Mouse (Mus musculus): ENCODE measurements around the gene T2. TPM values are rescaled to one million over a fixed set of nuclear protein-coding genes. Genes with fewer than 3 reads are reported as not detected.
"Not testable (repeated sequence)": the region's sequence is repeated elsewhere in the genome, so short reads cannot be mapped to it uniquely, and the experiment has no call there.

Gene T2
- polyA plus RNA-seq, 1 experiment from 2014 or later: 0.66 TPM

GRCm38 (mm10) chr17:8403932-8404331 lies 48.1 kb downstream of the T2 start:
- H3K4me3 ChIP-seq (replicated peaks); H3K36me3 ChIP-seq; H3K27ac ChIP-seq; H3K27me3 ChIP-seq; ATAC-seq (replicated peaks; ENCODE audit: low FRiP score); H3K9ac ChIP-seq; H3K4me2 ChIP-seq; H3K9me3 ChIP-seq (replicated peaks): not testable (repeated sequence)
- 59% methylated on average over 8 of the region's 8 CpGs for WGBS
- peaks cover 16% of the 10 kb centered on the region for H3K4me1 ChIP-seq

GRCm38 (mm10) chr17:8406285-8406684 lies 50.5 kb downstream of the T2 start:
- H3K9me3 ChIP-seq (replicated peaks): no peaks in the 10 kb centered on the region
- no peak overlapping the region for H3K9ac ChIP-seq
- no peaks in the 10 kb centered on the region for H3K27me3 ChIP-seq
- H3K4me2 ChIP-seq: no peak overlapping the region
- H3K27ac ChIP-seq: no peak overlapping the region
- no peak overlapping the region for H3K4me3 ChIP-seq (replicated peaks)
- no peaks in the 10 kb centered on the region for H3K36me3 ChIP-seq
- H3K4me1 ChIP-seq: peaks cover 20% of the 10 kb centered on the region
- 33% methylated on average over 6 of the region's 6 CpGs for WGBS
- ATAC-seq (replicated peaks; ENCODE audit: low FRiP score): no peak

DNA sequence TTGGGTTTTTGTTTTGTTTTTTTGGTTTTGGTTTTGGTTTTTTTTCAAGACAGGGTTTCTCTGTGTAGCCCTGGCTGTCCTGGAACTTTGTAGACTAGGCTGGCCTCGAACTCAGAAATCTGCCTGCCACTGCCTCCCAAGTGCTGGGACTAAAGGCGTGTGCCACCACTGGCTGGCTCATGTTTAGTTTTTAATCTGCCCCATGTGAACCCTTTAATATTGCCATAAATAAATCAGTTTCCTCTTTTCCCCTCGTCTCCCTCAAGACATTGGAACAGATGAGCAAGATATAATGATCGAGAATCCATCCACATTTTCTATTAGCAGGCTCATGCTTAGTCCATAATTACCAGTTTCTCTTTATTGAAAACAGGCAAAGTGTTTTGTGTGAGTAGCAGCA lies 52.2 kb downstream of the T2 start:
- H3K9me3 ChIP-seq (replicated peaks); ATAC-seq (replicated peaks; ENCODE audit: low FRiP score); H3K27me3 ChIP-seq; H3K27ac ChIP-seq; H3K4me3 ChIP-seq (replicated peaks); H3K4me2 ChIP-seq; H3K9ac ChIP-seq; H3K36me3 ChIP-seq: not testable (repeated sequence)
- peaks cover 20% of the 10 kb centered on the region for H3K4me1 ChIP-seq
- 80% methylated on average over 4 of the region's 4 CpGs for WGBS

DNA sequence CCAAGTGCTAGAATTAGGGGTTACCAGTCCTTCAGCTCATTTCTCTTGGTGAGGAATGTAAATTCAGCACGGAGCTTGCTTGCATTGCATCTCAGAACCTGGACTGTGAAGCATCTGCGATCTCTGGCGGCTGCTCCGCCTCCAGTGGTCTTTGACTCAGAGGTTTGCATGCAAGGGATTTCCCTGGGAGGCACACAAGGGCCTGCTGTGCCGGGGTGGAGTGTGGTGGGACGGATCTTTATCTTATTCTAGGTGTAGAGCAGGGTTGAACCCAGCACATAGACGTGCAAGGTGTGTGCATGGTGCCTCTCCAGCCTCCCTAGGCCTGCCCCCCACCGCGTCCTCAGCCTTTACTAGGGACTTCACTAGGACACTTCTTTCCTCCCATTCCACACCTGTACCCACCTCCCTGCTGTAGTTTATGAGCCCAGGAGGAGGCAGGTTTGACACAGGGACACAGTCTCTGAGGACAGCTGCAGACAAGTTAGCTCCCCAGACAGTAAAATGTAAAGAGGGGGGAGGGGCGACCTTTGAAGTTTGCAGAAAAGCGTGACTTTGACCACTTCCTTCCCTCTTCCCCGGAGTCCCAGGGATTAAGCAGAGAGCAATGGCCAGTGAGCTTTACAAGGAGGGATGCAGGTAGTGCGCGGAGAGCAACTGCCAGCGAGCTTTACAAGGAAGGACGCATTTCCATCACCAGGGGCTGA lies 53.0 kb downstream of the T2 start:
- ATAC-seq (replicated peaks; ENCODE audit: low FRiP score): peak; percentile 40
- peak overlapping the region; percentile 5; the same call in 1 of the 2 replicates for H3K4me2 ChIP-seq

GRCm38 (mm10) chr17:8410330-8410729 lies 54.5 kb downstream of the T2 start:
- Histone ChIP-seq H3K4me1 (peaks cover 34% of the 10 kb centered on the region), H3K4me3 (replicated peaks) (no peak overlapping the region), H3K9ac (no peak overlapping the region), H3K27ac (no peak overlapping the region), H3K27me3 (peaks cover 12% of the 10 kb centered on the region), H3K9me3 (replicated peaks) (no peaks in the 10 kb centered on the region), H3K36me3 (no peaks in the 10 kb centered on the region), H3K4me2 (no peak overlapping the region)
- no peak for ATAC-seq (replicated peaks; ENCODE audit: low FRiP score)
- 78% methylated on average over 2 of the region's 2 CpGs for WGBS

More for the DNA sequence above, 53.0 kb downstream of the T2 start:
- H3K4me1 ChIP-seq: peaks cover 24% of the 10 kb centered on the region
- no peak overlapping the region for H3K27ac ChIP-seq
- no peaks in the 10 kb centered on the region for H3K9me3 ChIP-seq (replicated peaks)
- no peak overlapping the region for H3K9ac ChIP-seq
- no peak overlapping the region for H3K4me3 ChIP-seq (replicated peaks)
- H3K36me3 ChIP-seq: no peaks in the 10 kb centered on the region
- peaks cover 8% of the 10 kb centered on the region for H3K27me3 ChIP-seq
- WGBS: 7% methylated on average over 16 of the region's 16 CpGs

- no peak overlapping the region for H3K4me3 ChIP-seq (replicated peaks)
- H3K4me1 ChIP-seq: peaks cover 28% of the 10 kb centered on the region
- no peak overlapping the region for H3K27ac ChIP-seq
- no peaks in the 10 kb centered on the region for H3K9me3 ChIP-seq (replicated peaks)
- H3K36me3 ChIP-seq: no peaks in the 10 kb centered on the region
- no peak overlapping the region for H3K4me2 ChIP-seq
- no peak overlapping the region for H3K9ac ChIP-seq
- 61% methylated on average over 5 of the region's 5 CpGs for WGBS
- peaks cover 12% of the 10 kb centered on the region for H3K27me3 ChIP-seq
- peak; percentile 62 for ATAC-seq (replicated peaks; ENCODE audit: low FRiP score)
Measured at GRCm38 (mm10) chr17:8413656-8414055, 57.9 kb downstream of the T2 start.

DNA sequence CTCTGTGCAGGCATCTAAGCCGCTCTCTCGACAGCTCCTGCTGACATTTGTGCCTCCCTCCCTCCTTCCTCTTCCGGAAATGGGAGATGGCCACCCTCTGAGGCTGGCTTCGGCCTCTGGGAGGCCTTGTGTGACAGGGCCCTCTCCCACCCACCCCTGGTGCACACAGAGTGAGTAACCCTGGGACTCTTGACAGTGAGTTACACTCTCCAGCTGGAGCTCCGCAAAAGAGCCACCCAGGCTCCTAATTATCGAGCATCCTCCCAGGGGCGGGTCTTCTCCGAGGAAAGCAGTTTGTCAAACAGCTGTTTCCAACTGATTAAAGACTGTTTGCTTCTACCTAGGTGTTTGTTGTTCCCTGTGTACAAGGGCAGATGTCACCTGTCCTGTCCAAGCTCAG lies 59.7 kb downstream of the T2 start:
- no peaks in the 10 kb centered on the region for H3K9me3 ChIP-seq (replicated peaks)
- peaks cover 12% of the 10 kb centered on the region for H3K27me3 ChIP-seq
- 8% methylated on average over 8 of the region's 8 CpGs for WGBS
- no peak overlapping the region for H3K9ac ChIP-seq
- no peaks in the 10 kb centered on the region for H3K36me3 ChIP-seq
- no peak overlapping the region for H3K4me2 ChIP-seq
- peaks cover 23% of the 10 kb centered on the region for H3K4me1 ChIP-seq
- H3K27ac ChIP-seq: no peak overlapping the region
- ATAC-seq (replicated peaks; ENCODE audit: low FRiP score): peak; percentile 86
- H3K4me3 ChIP-seq (replicated peaks): no peak overlapping the region

DNA sequence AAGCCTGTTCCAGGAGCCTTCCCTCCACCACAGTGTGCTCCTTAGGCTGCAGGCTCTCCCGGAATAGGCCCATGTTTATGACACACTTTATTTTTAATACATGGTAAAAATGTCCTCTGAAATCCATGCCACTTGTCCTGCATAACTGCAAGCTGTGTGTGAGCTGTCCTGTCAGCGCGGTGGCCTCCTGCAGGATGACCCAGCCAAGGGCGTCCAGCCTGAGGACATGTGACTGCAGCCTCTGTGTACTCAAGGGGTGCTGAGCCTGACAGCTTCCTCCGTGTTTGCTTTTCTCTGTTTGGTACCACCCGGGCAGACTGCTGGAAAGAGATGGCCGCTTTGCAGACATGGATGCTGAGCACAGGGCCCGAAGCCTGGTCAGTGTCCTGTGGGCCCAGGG lies 61.1 kb downstream of the T2 start:
- Histone ChIP-seq H3K4me3 (replicated peaks) (no peak overlapping the region), H3K4me1 (peaks cover 23% of the 10 kb centered on the region), H3K36me3 (no peaks in the 10 kb centered on the region), H3K4me2 (no peak overlapping the region), H3K9ac (no peak overlapping the region), H3K9me3 (replicated peaks) (no peaks in the 10 kb centered on the region), H3K27ac (no peak overlapping the region), H3K27me3 (peaks cover 12% of the 10 kb centered on the region)
- WGBS: 56% methylated on average over 8 of the region's 8 CpGs
- no peak for ATAC-seq (replicated peaks; ENCODE audit: low FRiP score)

DNA sequence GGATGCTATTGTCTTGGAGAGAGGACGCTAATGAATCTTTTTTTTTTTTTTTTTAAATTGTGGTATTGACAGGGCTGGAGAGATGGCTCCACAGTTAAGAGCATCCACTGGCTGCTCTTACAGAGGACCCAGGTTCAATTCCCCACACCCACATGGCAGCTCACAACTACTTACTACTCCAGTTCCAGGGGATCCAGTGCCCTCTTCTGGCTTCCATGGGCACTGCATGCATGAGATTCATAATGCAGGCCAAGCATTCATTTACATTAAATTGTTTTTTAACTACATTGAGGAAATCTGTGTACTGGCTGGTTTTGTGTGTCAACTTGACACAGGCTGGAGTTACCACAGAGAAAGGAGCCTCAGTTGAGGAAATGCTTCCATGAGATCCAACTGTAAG lies 64.9 kb downstream of the T2 start:
- WGBS: 53% methylated on average over 1 of the region's 1 CpGs
- H3K9ac ChIP-seq: no peak overlapping the region
- H3K27ac ChIP-seq: no peak overlapping the region
- 0 out of 2 replicates have a peak, but pooled peaks cover 2% of the 10 kb centered on the region for H3K27me3 ChIP-seq
- no peak for ATAC-seq (replicated peaks; ENCODE audit: low FRiP score)
- H3K4me2 ChIP-seq: no peak overlapping the region
- no peaks in the 10 kb centered on the region for H3K9me3 ChIP-seq (replicated peaks)
- no peaks in the 10 kb centered on the region for H3K36me3 ChIP-seq
- peaks cover 5% of the 10 kb centered on the region for H3K4me1 ChIP-seq
- no peak overlapping the region for H3K4me3 ChIP-seq (replicated peaks)

GRCm38 (mm10) chr17:8421517-8421916 lies 65.7 kb downstream of the T2 start:
- Histone ChIP-seq H3K27ac (no peak overlapping the region), H3K4me1 (0 out of 2 replicates have a peak, but pooled peaks cover 2% of the 10 kb centered on the region), H3K9ac (no peak overlapping the region), H3K4me3 (replicated peaks) (no peak overlapping the region), H3K27me3 (0 out of 2 replicates have a peak, but pooled peaks cover 2% of the 10 kb centered on the region), H3K4me2 (no peak overlapping the region), H3K36me3 (no peaks in the 10 kb centered on the region), H3K9me3 (replicated peaks) (no peaks in the 10 kb centered on the region)
- WGBS: 25% methylated on average over 5 of the region's 5 CpGs
- no peak for ATAC-seq (replicated peaks; ENCODE audit: low FRiP score)

DNA sequence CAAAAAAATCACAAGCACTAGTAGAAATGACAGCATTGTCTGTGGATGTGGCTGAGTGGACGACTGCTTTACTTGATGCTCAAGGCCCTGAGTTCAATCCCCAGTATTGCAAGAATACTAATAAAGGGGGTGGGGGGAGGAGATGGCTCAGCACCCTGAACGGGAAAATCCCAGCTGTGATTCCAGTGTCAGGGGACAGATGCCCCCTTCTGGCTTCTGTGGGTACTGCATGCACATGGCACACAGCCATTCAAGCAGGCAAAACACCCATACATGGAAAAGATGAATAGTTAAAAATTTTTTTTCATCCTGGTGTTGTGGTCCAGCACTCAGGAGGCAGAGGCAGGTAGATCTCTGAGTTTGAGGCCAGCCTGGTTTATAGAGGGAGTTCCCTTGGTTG lies 67.5 kb downstream of the T2 start:
- Histone ChIP-seq H3K27ac (no peak overlapping the region), H3K4me1 (0 out of 2 replicates have a peak, but pooled peaks cover 2% of the 10 kb centered on the region), H3K9me3 (replicated peaks) (no peaks in the 10 kb centered on the region), H3K9ac (no peak overlapping the region), H3K27me3 (peaks cover 16% of the 10 kb centered on the region), H3K4me2 (no peak overlapping the region), H3K4me3 (replicated peaks) (no peak overlapping the region), H3K36me3 (no peaks in the 10 kb centered on the region)
- ATAC-seq (replicated peaks; ENCODE audit: low FRiP score): no peak
- WGBS: 61% methylated on average over 2 of the region's 2 CpGs

GRCm38 (mm10) chr17:8429436-8429835 lies 73.6 kb downstream of the T2 start:
- Histone ChIP-seq H3K27ac (no peak overlapping the region), H3K9ac (no peak overlapping the region), H3K4me1 (peaks cover 29% of the 10 kb centered on the region), H3K4me3 (replicated peaks) (no peak overlapping the region), H3K36me3 (no peaks in the 10 kb centered on the region), H3K9me3 (replicated peaks) (no peaks in the 10 kb centered on the region), H3K27me3 (peaks cover 75% of the 10 kb centered on the region), H3K4me2 (no peak overlapping the region)
- 2% methylated on average over 16 of the region's 16 CpGs for WGBS
- no peak for ATAC-seq (replicated peaks; ENCODE audit: low FRiP score)

DNA sequence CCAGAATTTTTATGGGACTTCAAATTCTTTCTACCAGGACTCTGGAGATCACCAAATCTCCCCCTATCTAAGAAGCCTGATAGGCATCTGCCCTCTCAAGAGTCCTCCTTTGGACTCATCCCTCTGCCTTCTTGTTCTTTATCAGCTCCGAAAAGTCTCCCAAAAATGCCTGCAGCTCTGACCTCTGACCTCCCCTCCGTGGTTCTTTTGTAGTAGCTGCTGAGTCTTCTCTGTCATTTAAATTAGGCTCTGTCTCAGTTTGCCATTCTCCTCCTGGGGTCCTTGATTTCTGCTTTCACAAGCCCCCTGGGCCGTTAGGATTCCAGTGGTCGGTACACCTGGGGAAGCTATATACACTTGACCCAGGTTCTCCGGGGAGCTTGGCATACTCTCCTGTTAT lies 74.1 kb downstream of the T2 start:
- WGBS: 6% methylated on average over 5 of the region's 5 CpGs
- Histone ChIP-seq H3K4me2 (no peak overlapping the region), H3K36me3 (no peaks in the 10 kb centered on the region), H3K4me3 (replicated peaks) (no peak overlapping the region), H3K27ac (no peak overlapping the region), H3K4me1 (peaks cover 33% of the 10 kb centered on the region), H3K9me3 (replicated peaks) (no peaks in the 10 kb centered on the region), H3K27me3 (peaks cover 80% of the 10 kb centered on the region), H3K9ac (no peak overlapping the region)
- no peak for ATAC-seq (replicated peaks; ENCODE audit: low FRiP score)

Measured in kidney, embryonic 15.5 days (tissue).